Mouse (Mus musculus): Measurements from ENCODE around the gene Tmem248. TPM values are rescaled to one million over a fixed set of nuclear protein-coding genes. Genes with fewer than 3 reads are reported as not detected.

Tmem248 gene
- polyA plus RNA-seq, 1 experiment from 2014 or later, result 34.6 TPM

Other genes with a start within 250 kb of the Tmem248 start
- gene Gusb, start 214.0 kb upstream of the Tmem248 start, polyA plus RNA-seq (2015; fragmentation: Nextera tagmentation; extraction: Ambion mirVana), result 53.7 and 55.2 TPM in 2 replicates
- gene Asl, start 187.8 kb upstream of the Tmem248 start, polyA plus RNA-seq (2015; fragmentation: Nextera tagmentation; extraction: Ambion mirVana), result 49.9 and 50.6 TPM in 2 replicates
- gene Crcp, start 187.8 kb upstream of the Tmem248 start, polyA plus RNA-seq (2015; fragmentation: Nextera tagmentation; extraction: Ambion mirVana), result 39.0 and 40.6 TPM in 2 replicates
- gene Tpst1, start 143.8 kb upstream of the Tmem248 start, polyA plus RNA-seq (2015; fragmentation: Nextera tagmentation; extraction: Ambion mirVana), result 67.7 and 72.5 TPM in 2 replicates
- gene Kctd7, start 72.2 kb upstream of the Tmem248 start, polyA plus RNA-seq (2015; fragmentation: Nextera tagmentation; extraction: Ambion mirVana), result 4.7 and 5.0 TPM in 2 replicates
- gene Rabgef1, start 45.3 kb upstream of the Tmem248 start, polyA plus RNA-seq (2015; fragmentation: Nextera tagmentation; extraction: Ambion mirVana), result 30.0 and 32.1 TPM in 2 replicates
- 73.4 and 75.3 TPM in 2 replicates for gene Sbds, start 38.4 kb downstream of the Tmem248 start, polyA plus RNA-seq (2015; fragmentation: Nextera tagmentation; extraction: Ambion mirVana)
- 28.0 TPM in 2 replicates for gene Tyw1, start 38.5 kb downstream of the Tmem248 start, polyA plus RNA-seq (2015; fragmentation: Nextera tagmentation; extraction: Ambion mirVana)
- gene Caln1, start 152.4 kb downstream of the Tmem248 start, polyA plus RNA-seq (2015; fragmentation: Nextera tagmentation; extraction: Ambion mirVana), result 0.78 and 1.1 TPM in 2 replicates
- not detected in 2 replicates for gene A330070K13Rik, start 167.6 kb downstream of the Tmem248 start, polyA plus RNA-seq (2015; fragmentation: Nextera tagmentation; extraction: Ambion mirVana)

All from kidney, embryonic 15.5 days (tissue).